Mouse (Mus musculus): Measurements from ENCODE around the gene 4930562C15Rik. TPM values are rescaled to one million over a fixed set of nuclear protein-coding genes. Genes with fewer than 3 reads are reported as not detected.

The 4930562C15Rik gene
- polyA plus RNA-seq, 1 experiment = 1.7 TPM

GRCm38 (mm10) chr16:4827639-4828038 is 7.6 kb upstream of the 4930562C15Rik start:
- Histone ChIP-seq H3K4me3 (replicated peaks; ENCODE audit: control insufficient read depth, low read depth, low read length) (no peak overlapping the region), H3K4me1 (ENCODE audit: control insufficient read depth, insufficient read depth, low read length) (no peaks in the 10 kb centered on the region), H3K27ac (ENCODE audit: control insufficient read depth, insufficient read depth, low read depth, low read length, poor library complexity) (no peak overlapping the region)
- 80% methylated on average over 5 of the region's 5 CpGs for WGBS
- TF ChIP-seq CTCF (IDR thresholded peaks at IDR 0.05; ENCODE audit: control insufficient read depth, insufficient read depth, low read length) = no peak
- no peak for TF ChIP-seq POLR2A (IDR thresholded peaks at IDR 0.05; ENCODE audit: borderline replicate concordance, control insufficient read depth, low read depth, low read length)

DNA sequence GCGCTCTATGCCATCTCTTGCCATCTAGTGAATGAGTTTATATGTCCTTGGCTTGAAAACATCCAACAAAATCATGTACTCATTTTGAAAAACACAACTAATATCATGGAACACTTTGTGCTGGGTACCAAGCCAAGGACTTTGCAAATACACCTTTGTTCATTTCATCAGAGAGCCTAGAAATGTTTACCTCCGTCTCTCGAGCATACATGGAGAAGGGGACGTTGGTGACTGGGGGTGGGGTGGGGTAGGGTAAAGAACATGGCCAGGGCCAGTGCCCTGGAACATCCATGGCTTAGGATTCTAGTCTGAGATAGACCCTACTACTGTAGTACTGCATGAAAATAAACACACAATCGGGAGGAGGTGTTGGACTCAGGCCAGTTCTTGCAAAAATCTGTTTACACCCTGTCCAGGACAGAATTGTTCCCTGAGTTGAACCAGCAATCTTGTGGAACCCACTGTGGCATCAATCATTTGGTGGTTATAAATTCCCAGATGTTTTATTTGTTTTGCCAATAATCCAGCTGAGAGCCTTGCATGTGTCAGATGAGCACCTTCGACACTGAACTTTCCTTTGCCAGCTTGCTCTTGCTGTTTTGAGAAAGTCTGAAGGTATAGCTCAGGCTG is 5.8 kb upstream of the 4930562C15Rik start:
- Histone ChIP-seq H3K4me1 (ENCODE audit: control insufficient read depth, insufficient read depth, low read length) (no peaks in the 10 kb centered on the region), H3K4me3 (replicated peaks; ENCODE audit: control insufficient read depth, low read depth, low read length) (no peak overlapping the region), H3K27ac (ENCODE audit: control insufficient read depth, insufficient read depth, low read depth, low read length, poor library complexity) (no peak overlapping the region)
- WGBS = 81% methylated on average over 6 of the region's 6 CpGs
- no peak for TF ChIP-seq CTCF (IDR thresholded peaks at IDR 0.05; ENCODE audit: control insufficient read depth, insufficient read depth, low read length)
- TF ChIP-seq POLR2A (IDR thresholded peaks at IDR 0.05; ENCODE audit: borderline replicate concordance, control insufficient read depth, low read depth, low read length) = no peak

- H3K4me3 ChIP-seq (replicated peaks; ENCODE audit: control insufficient read depth, low read depth, low read length) = no peak overlapping the region
- TF ChIP-seq POLR2A (IDR thresholded peaks at IDR 0.05; ENCODE audit: borderline replicate concordance, control insufficient read depth, low read depth, low read length) (no peak), CTCF (IDR thresholded peaks at IDR 0.05; ENCODE audit: control insufficient read depth, insufficient read depth, low read length) (no peak; the same call in 1 of the 2 replicates)
- 54% methylated on average over 15 of the region's 15 CpGs for WGBS
- no peaks in the 10 kb centered on the region for H3K4me1 ChIP-seq (ENCODE audit: control insufficient read depth, insufficient read depth, low read length)
- H3K27ac ChIP-seq (ENCODE audit: control insufficient read depth, insufficient read depth, low read depth, low read length, poor library complexity) = no peak overlapping the region
Measured at GRCm38 (mm10) chr16:4831650-4832419, 3.4 kb upstream of the 4930562C15Rik start.

DNA sequence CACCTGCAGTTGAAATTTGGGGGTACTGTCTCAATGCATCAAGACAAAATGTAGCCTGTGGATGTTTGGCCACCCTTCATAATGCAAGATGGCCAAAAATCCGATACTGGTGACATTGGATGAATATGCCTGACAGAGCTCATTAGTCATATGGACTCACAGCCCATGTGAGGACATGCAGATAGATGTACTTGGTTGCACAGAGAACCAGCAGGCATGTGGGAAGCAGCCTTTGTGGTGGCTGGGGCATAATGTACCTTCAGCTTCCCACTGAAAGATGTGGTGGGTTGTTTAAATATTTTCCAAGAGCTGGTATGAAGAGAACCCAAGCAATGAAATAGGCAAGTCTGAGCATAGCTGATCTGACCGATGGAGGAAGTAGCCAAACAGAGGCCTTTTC is 1.4 kb upstream of the 4930562C15Rik start:
- Histone ChIP-seq H3K4me1 (ENCODE audit: control insufficient read depth, insufficient read depth, low read length) (no peaks in the 10 kb centered on the region), H3K27ac (ENCODE audit: control insufficient read depth, insufficient read depth, low read depth, low read length, poor library complexity) (no peak overlapping the region), H3K4me3 (replicated peaks; ENCODE audit: control insufficient read depth, low read depth, low read length) (no peak overlapping the region)
- TF ChIP-seq CTCF (IDR thresholded peaks at IDR 0.05; ENCODE audit: control insufficient read depth, insufficient read depth, low read length) (no peak), POLR2A (IDR thresholded peaks at IDR 0.05; ENCODE audit: borderline replicate concordance, control insufficient read depth, low read depth, low read length) (no peak)
- WGBS = 61% methylated on average over 2 of the region's 2 CpGs

DNA sequence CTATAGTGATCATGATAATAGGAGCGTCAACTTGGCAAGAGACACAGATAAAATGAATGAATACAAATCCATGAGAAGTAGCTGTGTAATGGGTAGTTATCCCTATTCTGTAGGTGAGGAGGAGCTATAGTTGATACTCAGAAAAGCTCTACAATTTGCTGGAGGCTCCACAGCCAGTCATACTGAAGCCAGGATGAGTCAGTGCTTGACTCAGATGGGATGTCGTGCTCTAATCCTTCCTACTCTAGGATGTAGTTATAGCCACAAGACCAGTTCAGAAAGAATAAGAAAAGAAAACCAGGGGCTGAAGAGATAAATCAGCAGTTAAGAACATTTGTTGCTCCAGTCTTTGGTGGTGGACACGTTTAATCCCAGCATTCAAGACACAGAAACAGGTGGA is 2.4 kb downstream of the 4930562C15Rik start:
- no peak overlapping the region for H3K27ac ChIP-seq (ENCODE audit: control insufficient read depth, insufficient read depth, low read depth, low read length, poor library complexity)
- H3K4me3 ChIP-seq (replicated peaks; ENCODE audit: control insufficient read depth, low read depth, low read length) = no peak overlapping the region
- no peaks in the 10 kb centered on the region for H3K4me1 ChIP-seq (ENCODE audit: control insufficient read depth, insufficient read depth, low read length)
- WGBS = 82% methylated on average over 3 of the region's 3 CpGs
- no peak for TF ChIP-seq CTCF (IDR thresholded peaks at IDR 0.05; ENCODE audit: control insufficient read depth, insufficient read depth, low read length)
- no peak for TF ChIP-seq POLR2A (IDR thresholded peaks at IDR 0.05; ENCODE audit: borderline replicate concordance, control insufficient read depth, low read depth, low read length)

- no peak overlapping the region for H3K27ac ChIP-seq (ENCODE audit: control insufficient read depth, insufficient read depth, low read depth, low read length, poor library complexity)
- TF ChIP-seq POLR2A (IDR thresholded peaks at IDR 0.05; ENCODE audit: borderline replicate concordance, control insufficient read depth, low read depth, low read length) (no peak), CTCF (IDR thresholded peaks at IDR 0.05; ENCODE audit: control insufficient read depth, insufficient read depth, low read length) (no peak)
- no peaks in the 10 kb centered on the region for H3K4me1 ChIP-seq (ENCODE audit: control insufficient read depth, insufficient read depth, low read length)
- WGBS = 27% methylated on average over 3 of the region's 3 CpGs
- no peak overlapping the region for H3K4me3 ChIP-seq (replicated peaks; ENCODE audit: control insufficient read depth, low read depth, low read length)
Measured at GRCm38 (mm10) chr16:4839552-4839951, 4.3 kb downstream of the 4930562C15Rik start.

DNA sequence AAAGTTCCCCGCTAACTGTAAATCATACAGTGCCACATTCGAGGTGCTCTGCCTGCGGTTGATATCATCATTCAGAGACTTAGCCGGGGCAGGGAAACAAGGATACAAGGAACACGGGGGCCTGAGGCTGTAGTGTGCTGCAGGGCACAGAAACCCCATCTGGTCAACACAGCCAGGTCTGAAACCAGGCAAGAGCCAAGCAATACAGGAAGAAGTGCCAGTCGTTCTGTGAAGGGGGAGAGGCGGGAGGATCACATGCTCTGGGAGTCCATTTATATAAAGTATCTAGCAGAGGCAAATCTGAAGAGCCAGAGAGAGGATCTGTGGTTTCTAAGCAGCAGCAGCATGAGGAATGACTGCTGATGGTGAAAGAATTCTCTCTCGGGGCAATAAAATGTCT is 5.0 kb downstream of the 4930562C15Rik start:
- 68% methylated on average over 8 of the region's 8 CpGs for WGBS
- no peak overlapping the region for H3K27ac ChIP-seq (ENCODE audit: control insufficient read depth, insufficient read depth, low read depth, low read length, poor library complexity)
- no peaks in the 10 kb centered on the region for H3K4me1 ChIP-seq (ENCODE audit: control insufficient read depth, insufficient read depth, low read length)
- H3K4me3 ChIP-seq (replicated peaks; ENCODE audit: control insufficient read depth, low read depth, low read length) = no peak overlapping the region
- no peak for TF ChIP-seq POLR2A (IDR thresholded peaks at IDR 0.05; ENCODE audit: borderline replicate concordance, control insufficient read depth, low read depth, low read length)
- no peak for TF ChIP-seq CTCF (IDR thresholded peaks at IDR 0.05; ENCODE audit: control insufficient read depth, insufficient read depth, low read length)

DNA sequence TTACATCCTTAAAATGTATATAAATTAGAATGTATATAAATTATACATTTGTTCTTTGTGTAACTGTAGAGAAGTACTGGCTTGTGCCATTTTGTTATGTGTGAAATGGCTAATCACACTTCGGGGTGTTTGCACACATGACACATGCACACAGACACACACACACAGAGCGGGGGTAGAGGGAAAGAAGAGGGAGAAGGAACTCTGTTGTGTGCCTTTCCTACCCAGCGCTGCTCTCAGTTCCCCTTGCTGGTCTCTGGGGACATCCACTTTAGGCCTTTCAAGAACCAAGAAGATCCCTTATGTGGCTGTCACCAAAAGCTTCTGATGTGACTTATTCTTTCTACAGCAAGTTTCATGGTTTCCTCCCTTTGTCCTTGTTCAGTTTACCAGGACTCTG is 11.8 kb downstream of the 4930562C15Rik start:
- H3K27ac ChIP-seq (ENCODE audit: control insufficient read depth, insufficient read depth, low read depth, low read length, poor library complexity) = no peak overlapping the region
- WGBS = 36% methylated on average over 3 of the region's 3 CpGs
- TF ChIP-seq POLR2A (IDR thresholded peaks at IDR 0.05; ENCODE audit: borderline replicate concordance, control insufficient read depth, low read depth, low read length) (no peak), CTCF (IDR thresholded peaks at IDR 0.05; ENCODE audit: control insufficient read depth, insufficient read depth, low read length) (no peak)
- H3K4me1 ChIP-seq (ENCODE audit: control insufficient read depth, insufficient read depth, low read length) = no peaks in the 10 kb centered on the region; the same call in 1 of the 2 replicates
- no peak overlapping the region for H3K4me3 ChIP-seq (replicated peaks; ENCODE audit: control insufficient read depth, low read depth, low read length)

All from bone marrow, adult 2 months (tissue).